Mouse (Mus musculus): ENCODE data around the gene Acap2. TPM values are rescaled to one million over a fixed set of nuclear protein-coding genes. Genes with fewer than 3 reads are reported as not detected.

The Acap2 gene
- total and polyA plus RNA-seq, 2 experiments from 2014 or later: 10.9 to 26.7 TPM

DNA sequence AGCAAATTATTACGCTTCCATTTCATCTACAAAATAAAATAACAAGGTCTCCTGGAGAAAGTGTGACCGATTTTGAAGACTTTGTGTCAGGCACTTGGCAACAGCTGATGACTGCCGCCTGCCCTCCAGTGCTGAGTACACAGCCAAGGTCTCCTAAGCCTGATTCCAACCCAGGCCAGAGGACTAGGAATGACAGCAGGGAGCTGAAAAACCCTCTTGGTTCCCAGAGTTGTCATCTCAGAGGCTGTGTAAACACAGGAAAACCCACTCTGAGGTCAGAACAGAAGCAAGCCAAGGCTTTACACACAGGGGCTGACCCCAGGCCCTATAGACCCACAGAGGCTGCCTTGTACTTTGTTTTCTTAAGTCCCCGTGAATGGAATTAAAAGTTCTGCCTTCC, 35.1 kb downstream of the Acap2 start:
- no peaks in the 10 kb centered on the region for H3K27me3 ChIP-seq (ENCODE audit: insufficient read depth, low read length)
- no peak overlapping the region for H3K4me3 ChIP-seq (ENCODE audit: low read depth, low read length)
- H3K36me3 ChIP-seq (ENCODE audit: insufficient read depth, low read length): no peaks in the 10 kb centered on the region
- H3K9ac ChIP-seq (replicated peaks; ENCODE audit: low read length, poor library complexity, severe bottlenecking): no peak overlapping the region
- ATAC-seq (ENCODE audit: low FRiP score) (no peak), DNase-seq (ENCODE audit: low spot score) (peak; percentile 16)
- no peaks in the 10 kb centered on the region for H3K9me3 ChIP-seq (ENCODE audit: low read length)
- H3K4me1 ChIP-seq (ENCODE audit: insufficient read depth, low read length): peaks cover 8% of the 10 kb centered on the region; the same call in 1 of the 2 replicates
- TF ChIP-seq CTCF (IDR thresholded peaks at IDR 0.05): no peak
- no peak overlapping the region for H3K4me2 ChIP-seq (ENCODE audit: low read depth, low read length, poor library complexity, severe bottlenecking)
- WGBS: 42% methylated on average over 4 of the region's 4 CpGs
- no peak overlapping the region for H3K27ac ChIP-seq (ENCODE audit: low read depth, low read length)

DNA sequence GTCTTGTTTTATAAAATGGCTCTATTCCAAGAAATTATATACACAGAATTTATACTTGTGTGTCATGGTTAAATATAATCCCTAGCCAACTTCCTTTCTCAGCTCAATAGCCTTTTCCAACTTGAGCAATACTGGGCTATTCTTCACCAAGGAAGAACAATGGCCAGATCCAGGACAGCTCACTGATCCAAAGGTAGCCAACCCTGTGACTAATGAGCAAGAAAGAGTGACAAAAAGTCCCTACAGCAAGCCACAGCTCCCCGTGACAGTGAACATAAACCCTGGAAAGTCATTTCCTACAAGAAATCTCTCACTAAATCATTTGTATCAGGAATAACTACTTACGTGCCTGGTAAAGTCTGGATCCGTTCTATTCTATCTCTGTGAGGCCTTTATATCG, 35.6 kb downstream of the Acap2 start:
- H3K4me2 ChIP-seq (ENCODE audit: low read depth, low read length, poor library complexity, severe bottlenecking): no peak overlapping the region
- no peaks in the 10 kb centered on the region for H3K27me3 ChIP-seq (ENCODE audit: insufficient read depth, low read length)
- TF ChIP-seq CTCF (IDR thresholded peaks at IDR 0.05): no peak
- DNase-seq (ENCODE audit: low spot score) (no peak), ATAC-seq (ENCODE audit: low FRiP score) (no peak)
- no peak overlapping the region for H3K4me3 ChIP-seq (ENCODE audit: low read depth, low read length)
- 65% methylated on average over 4 of the region's 4 CpGs for whole genome bisulfite sequencing
- peaks cover 8% of the 10 kb centered on the region; the same call in 1 of the 2 replicates for H3K4me1 ChIP-seq (ENCODE audit: insufficient read depth, low read length)
- H3K36me3 ChIP-seq (ENCODE audit: insufficient read depth, low read length): no peaks in the 10 kb centered on the region
- H3K27ac ChIP-seq (ENCODE audit: low read depth, low read length): no peak overlapping the region
- no peaks in the 10 kb centered on the region for H3K9me3 ChIP-seq (ENCODE audit: low read length)
- no peak overlapping the region for H3K9ac ChIP-seq (replicated peaks; ENCODE audit: low read length, poor library complexity, severe bottlenecking)

DNA sequence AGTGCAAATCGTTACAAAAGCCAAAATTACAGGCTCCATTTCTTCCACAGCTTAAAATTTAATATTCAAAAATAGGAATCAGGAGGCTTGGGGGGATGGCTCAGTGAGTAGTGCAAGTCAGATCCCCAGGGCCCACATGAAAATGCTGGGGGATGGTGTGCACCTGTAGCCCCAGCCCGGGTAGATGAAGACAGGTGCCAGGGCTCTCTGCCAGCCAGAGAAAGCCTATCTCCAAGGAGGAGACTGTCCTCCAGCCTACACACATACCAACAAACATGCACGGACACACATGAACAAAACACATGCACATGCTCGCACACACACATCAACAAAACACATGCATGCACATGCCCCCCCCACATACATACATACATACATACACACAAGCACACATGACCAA, 36.9 kb downstream of the Acap2 start:
- Histone ChIP-seq H3K4me1 (ENCODE audit: insufficient read depth, low read length) (peaks cover 8% of the 10 kb centered on the region; the same call in 1 of the 2 replicates), H3K36me3 (ENCODE audit: insufficient read depth, low read length) (no peaks in the 10 kb centered on the region), H3K4me3 (ENCODE audit: low read depth, low read length) (no peak overlapping the region), H3K9me3 (ENCODE audit: low read length) (no peaks in the 10 kb centered on the region), H3K9ac (replicated peaks; ENCODE audit: low read length, poor library complexity, severe bottlenecking) (no peak overlapping the region), H3K27me3 (ENCODE audit: insufficient read depth, low read length) (no peaks in the 10 kb centered on the region), H3K4me2 (ENCODE audit: low read depth, low read length, poor library complexity, severe bottlenecking) (no peak overlapping the region), H3K27ac (ENCODE audit: low read depth, low read length) (no peak overlapping the region)
- ATAC-seq (ENCODE audit: low FRiP score) (no peak), DNase-seq (ENCODE audit: low spot score) (no peak)
- TF ChIP-seq CTCF (IDR thresholded peaks at IDR 0.05): no peak
- WGBS: 95% methylated on average over 4 of the region's 4 CpGs

- ATAC-seq (ENCODE audit: low FRiP score): no peak
- no peak overlapping the region for H3K4me2 ChIP-seq (ENCODE audit: low read depth, low read length, poor library complexity, severe bottlenecking)
- no peak overlapping the region for H3K9ac ChIP-seq (replicated peaks; ENCODE audit: low read length, poor library complexity, severe bottlenecking)
- WGBS: 62% methylated on average over 6 of the region's 6 CpGs
- peaks cover 10% of the 10 kb centered on the region; the same call in 1 of the 2 replicates for H3K9me3 ChIP-seq (ENCODE audit: low read length)
- no peaks in the 10 kb centered on the region for H3K27me3 ChIP-seq (ENCODE audit: insufficient read depth, low read length)
- TF ChIP-seq CTCF (IDR thresholded peaks at IDR 0.05): no peak
- H3K4me1 ChIP-seq (ENCODE audit: insufficient read depth, low read length): no peaks in the 10 kb centered on the region
- H3K4me3 ChIP-seq (ENCODE audit: low read depth, low read length): no peak overlapping the region
- H3K27ac ChIP-seq (ENCODE audit: low read depth, low read length): no peak overlapping the region
- peaks cover 10% of the 10 kb centered on the region for H3K36me3 ChIP-seq (ENCODE audit: insufficient read depth, low read length)
- no peak for DNase-seq (ENCODE audit: low spot score)
These were observed 40.6 kb downstream of the Acap2 start for GRCm38 (mm10) chr16:31160486-31160885.

- ATAC-seq (ENCODE audit: low FRiP score): no peak
- 7% methylated on average over 2 of the region's 2 CpGs for WGBS
- no peak for TF ChIP-seq CTCF (IDR thresholded peaks at IDR 0.05)
- no peak overlapping the region for H3K27ac ChIP-seq (ENCODE audit: low read depth, low read length)
- H3K27me3 ChIP-seq (ENCODE audit: insufficient read depth, low read length): no peaks in the 10 kb centered on the region
- H3K9me3 ChIP-seq (ENCODE audit: low read length): peaks cover 10% of the 10 kb centered on the region; the same call in 1 of the 2 replicates
- H3K36me3 ChIP-seq (ENCODE audit: insufficient read depth, low read length): peaks cover 10% of the 10 kb centered on the region
- no peaks in the 10 kb centered on the region for H3K4me1 ChIP-seq (ENCODE audit: insufficient read depth, low read length)
- no peak for DNase-seq (ENCODE audit: low spot score)
- H3K4me3 ChIP-seq (ENCODE audit: low read depth, low read length): no peak overlapping the region
- H3K4me2 ChIP-seq (ENCODE audit: low read depth, low read length, poor library complexity, severe bottlenecking): no peak overlapping the region
- no peak overlapping the region for H3K9ac ChIP-seq (replicated peaks; ENCODE audit: low read length, poor library complexity, severe bottlenecking)
These were observed 41.6 kb downstream of the Acap2 start for GRCm38 (mm10) chr16:31159491-31159890.

- Histone ChIP-seq H3K4me3 (ENCODE audit: low read depth, low read length) (no peak overlapping the region), H3K9me3 (ENCODE audit: low read length) (no peaks in the 10 kb centered on the region), H3K36me3 (ENCODE audit: insufficient read depth, low read length) (peaks cover 5% of the 10 kb centered on the region; the same call in 1 of the 2 replicates), H3K4me1 (ENCODE audit: insufficient read depth, low read length) (no peaks in the 10 kb centered on the region), H3K9ac (replicated peaks; ENCODE audit: low read length, poor library complexity, severe bottlenecking) (no peak overlapping the region), H3K4me2 (ENCODE audit: low read depth, low read length, poor library complexity, severe bottlenecking) (no peak overlapping the region), H3K27ac (ENCODE audit: low read depth, low read length) (no peak overlapping the region), H3K27me3 (ENCODE audit: insufficient read depth, low read length) (no peaks in the 10 kb centered on the region)
- DNase-seq (ENCODE audit: low spot score): no peak
- WGBS: 90% methylated on average over 4 of the region's 4 CpGs
- ATAC-seq (ENCODE audit: low FRiP score): no peak
- TF ChIP-seq CTCF (IDR thresholded peaks at IDR 0.05): no peak
These were observed 51.2 kb downstream of the Acap2 start for GRCm38 (mm10) chr16:31149841-31150240.
